ENCODE assay signal across 24 mouse cellular contexts in the genomic region with DNA sequence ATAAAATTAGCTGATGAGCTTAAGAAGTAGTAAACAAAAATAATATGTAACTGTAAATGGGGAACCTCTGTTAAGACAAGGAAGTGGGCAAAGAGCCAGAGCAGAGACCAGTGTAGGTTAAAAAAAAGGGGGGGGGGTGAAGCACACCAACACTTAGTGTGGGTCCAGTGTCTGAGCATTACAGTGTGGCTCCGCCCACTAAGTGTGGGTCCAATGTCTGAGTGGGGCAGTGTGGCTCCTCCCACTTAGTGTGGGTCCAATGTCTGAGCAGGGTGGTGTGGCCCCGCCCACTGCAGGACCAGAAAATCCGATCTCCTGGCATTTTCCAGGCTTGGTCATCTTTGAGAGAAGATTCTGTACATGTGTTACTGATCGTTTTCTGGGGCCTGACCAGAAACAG.
DNase-seq lines count a peak whose midpoint lies in the region; ATAC-seq lines count a peak whose summit lies in the region.
"Had no signal": no experiment of that assay in that cellular context is flagged by ENCODE, and none has a peak within 500 bp of the region (broad histone marks: within the 10 kb centered on the region; RNA-seq: fewer than 3 reads in every experiment).

No protein-coding gene starts in this region.

- no peak overlapping the region for H3K27ac ChIP-seq in heart, embryonic 10.5 days
- H3K27ac ChIP-seq in hindbrain, embryonic 11.5 days (ENCODE audit: low read depth, low read length) = no peak overlapping the region
- H3K27ac ChIP-seq: embryonic facial prominence, embryonic 15.5 days; heart, adult 2 months; hindbrain, embryonic 13.5 days; layer of hippocampus, adult 2 months; limb, embryonic 13.5 days; liver, embryonic 13.5 days; lung, embryonic 15.5 days had no signal

- H3K36me3 ChIP-seq in heart, embryonic 10.5 days = 0 out of 2 replicates have a peak, but pooled peaks cover 16% of the 10 kb centered on the region
- H3K36me3 ChIP-seq in hindbrain, embryonic 11.5 days (ENCODE audit: control insufficient read depth, insufficient read depth, low read length) = no peaks in the 10 kb centered on the region
- H3K36me3 ChIP-seq: hindbrain, embryonic 13.5 days; liver, embryonic 13.5 days had no signal

- no peaks in the 10 kb centered on the region for H3K27me3 ChIP-seq in heart, embryonic 10.5 days (ENCODE audit: insufficient read depth, poor library complexity, severe bottlenecking)
- H3K27me3 ChIP-seq in hindbrain, embryonic 11.5 days (ENCODE audit: control insufficient read depth, insufficient read depth, low read length) = no peaks in the 10 kb centered on the region
- H3K27me3 ChIP-seq: embryonic facial prominence, embryonic 15.5 days; hindbrain, embryonic 13.5 days; limb, embryonic 13.5 days; liver, embryonic 13.5 days; lung, embryonic 15.5 days had no signal

- H3K9ac ChIP-seq in hindbrain, embryonic 11.5 days (ENCODE audit: low read depth, low read length) = no peak overlapping the region
- H3K9ac ChIP-seq: embryonic facial prominence, embryonic 15.5 days; hindbrain, embryonic 13.5 days; limb, embryonic 13.5 days; liver, embryonic 13.5 days; lung, embryonic 15.5 days had no signal

- no peak overlapping the region for H3K4me2 ChIP-seq in hindbrain, embryonic 11.5 days (replicated peaks; ENCODE audit: low read depth, low read length)
- H3K4me2 ChIP-seq: embryonic facial prominence, embryonic 15.5 days; hindbrain, embryonic 13.5 days; limb, embryonic 13.5 days; liver, embryonic 13.5 days; lung, embryonic 15.5 days had no signal

- no peak overlapping the region for H3K4me3 ChIP-seq in heart, embryonic 10.5 days
- H3K4me3 ChIP-seq in hindbrain, embryonic 11.5 days (ENCODE audit: low read depth, low read length) = no peak overlapping the region
- H3K4me3 ChIP-seq: embryonic facial prominence, embryonic 15.5 days; heart, adult 2 months; hindbrain, embryonic 13.5 days; layer of hippocampus, adult 2 months; limb, embryonic 13.5 days; liver, embryonic 13.5 days; lung, embryonic 15.5 days had no signal

- DNase-seq in heart, embryonic 10.5 days (ENCODE audit: low spot score) = peak; percentile 64
- DNase-seq in heart, adult 8-10 months (ENCODE audit: low spot score) = no peak
- peak; percentile 11 for DNase-seq in kidney, postnatal 14 days
- no peak for DNase-seq in kidney, postnatal 25 days
- DNase-seq in R1 (ENCODE audit: low read depth, low spot score) = peak; percentile 68
- no peak for DNase-seq in layer of hippocampus, postnatal 25 days (ENCODE audit: extremely low spot score in 1 of 2, low spot score in 1 of 2)
- no peak for DNase-seq in hindbrain, embryonic 11.5 days (ENCODE audit: low spot score)
- DNase-seq: adrenal gland, adult 2 months; cerebellum, adult 11 months; cerebellum, adult 9-11 months; gastrocnemius, postnatal 10 days; heart, adult 2 months; kidney, adult 8-10 months; liver, embryonic 13.5 days; lung, postnatal 36 days; right cerebral cortex, postnatal 14 days had no signal

- peaks cover 9% of the 10 kb centered on the region for H3K4me1 ChIP-seq in heart, embryonic 10.5 days
- no peaks in the 10 kb centered on the region for H3K4me1 ChIP-seq in hindbrain, embryonic 11.5 days (replicated peaks; ENCODE audit: control insufficient read depth, insufficient read depth, low read length)
- H3K4me1 ChIP-seq: liver, embryonic 13.5 days had no signal

- WGBS in heart, embryonic 10.5 days = 81% methylated on average over 4 of the region's 4 CpGs
- 88% methylated on average over 4 of the region's 4 CpGs for WGBS in hindbrain, embryonic 11.5 days

- H3K9me3 ChIP-seq in heart, embryonic 10.5 days = no peaks in the 10 kb centered on the region
- H3K9me3 ChIP-seq in hindbrain, embryonic 11.5 days (ENCODE audit: control insufficient read depth, low read length) = no peaks in the 10 kb centered on the region
- H3K9me3 ChIP-seq: embryonic facial prominence, embryonic 15.5 days; hindbrain, embryonic 13.5 days; limb, embryonic 13.5 days; liver, embryonic 13.5 days; lung, embryonic 15.5 days had no signal

- ATAC-seq in granulocyte monocyte progenitor cell, adult 5-6 weeks (replicated peaks; ENCODE audit: poor library complexity, severe bottlenecking) = peak; percentile 87
- ATAC-seq in hindbrain, embryonic 11.5 days (ENCODE audit: low FRiP score) = no peak
- ATAC-seq: forebrain, embryonic 14.5 days; midbrain, embryonic 16.5 days had no signal

Comparison
In these comparisons a context has a peak if more than half of its experiments do, and no peak if none do; other contexts are left out.
1. DNase-seq: peak in heart, embryonic 10.5 days (single experiment), kidney, postnatal 14 days (single experiment) and R1 (single experiment); none in heart, adult 8-10 months (single experiment), kidney, postnatal 25 days (0 of 2), layer of hippocampus, postnatal 25 days (0 of 2) and hindbrain, embryonic 11.5 days (single experiment).